Mouse (Mus musculus): ENCODE results near the gene Smc2. TPM values are rescaled to one million over a fixed set of nuclear protein-coding genes. Genes with fewer than 3 reads are reported as not detected.

Smc2 gene
- total and polyA plus RNA-seq, 2 experiments from 2014 or later = 13.3 to 44.1 TPM

- TF ChIP-seq CTCF (IDR thresholded peaks at IDR 0.05; ENCODE audit: low read depth) = no peak
Observed at GRCm38 (mm10) chr4:52530636-52531035, 91.6 kb downstream of the Smc2 start.

More at GRCm38 (mm10) chr4:52530636-52531035, 91.6 kb downstream of the Smc2 start:
- 74% methylated on average over 2 of the region's 2 CpGs for WGBS
- no peak overlapping the region for H3K27ac ChIP-seq (ENCODE audit: low read depth, low read length)
- DNase-seq = no peak
- H3K9me3 ChIP-seq (ENCODE audit: low read length) = no peaks in the 10 kb centered on the region
- H3K27me3 ChIP-seq (ENCODE audit: insufficient read depth, low read length) = no peaks in the 10 kb centered on the region
- no peaks in the 10 kb centered on the region for H3K4me1 ChIP-seq (ENCODE audit: insufficient read depth)
- H3K36me3 ChIP-seq (ENCODE audit: insufficient read depth) = no peaks in the 10 kb centered on the region
- no peak overlapping the region for H3K9ac ChIP-seq
- no peak for ATAC-seq
- H3K4me3 ChIP-seq (ENCODE audit: low read depth, low read length) = no peak overlapping the region
- H3K4me2 ChIP-seq (ENCODE audit: low read depth) = no peak overlapping the region

Other genes starting within 250 kb of the Smc2 start
- gene Vma21-ps, start 58.0 kb downstream of the Smc2 start, total RNA-seq (2014; rRNA removed) = not detected in 2 replicates
- not detected in 2 replicates for gene Vma21-ps, start 58.0 kb downstream of the Smc2 start, polyA plus RNA-seq (2015; fragmentation: Nextera tagmentation; extraction: Ambion mirVana)
- gene Toporsl, start 157.0 kb downstream of the Smc2 start, total RNA-seq (2014; rRNA removed) = not detected in 2 replicates
- 0.05 TPM in 1 of 2 replicates, not detected in the other for gene Toporsl, start 157.0 kb downstream of the Smc2 start, polyA plus RNA-seq (2015; fragmentation: Nextera tagmentation; extraction: Ambion mirVana)

Measured in forebrain, postnatal 0 days (tissue).